Mouse (Mus musculus): ENCODE data around the gene Uox.

Uox gene

GRCm38 (mm10) chr3:146570148-146570782 lies at the start of gene Uox:
Gene Uox (plus strand): TSS chr3:146570426.
- no peak for DNase-seq (ENCODE audit: low spot score)

DNA sequence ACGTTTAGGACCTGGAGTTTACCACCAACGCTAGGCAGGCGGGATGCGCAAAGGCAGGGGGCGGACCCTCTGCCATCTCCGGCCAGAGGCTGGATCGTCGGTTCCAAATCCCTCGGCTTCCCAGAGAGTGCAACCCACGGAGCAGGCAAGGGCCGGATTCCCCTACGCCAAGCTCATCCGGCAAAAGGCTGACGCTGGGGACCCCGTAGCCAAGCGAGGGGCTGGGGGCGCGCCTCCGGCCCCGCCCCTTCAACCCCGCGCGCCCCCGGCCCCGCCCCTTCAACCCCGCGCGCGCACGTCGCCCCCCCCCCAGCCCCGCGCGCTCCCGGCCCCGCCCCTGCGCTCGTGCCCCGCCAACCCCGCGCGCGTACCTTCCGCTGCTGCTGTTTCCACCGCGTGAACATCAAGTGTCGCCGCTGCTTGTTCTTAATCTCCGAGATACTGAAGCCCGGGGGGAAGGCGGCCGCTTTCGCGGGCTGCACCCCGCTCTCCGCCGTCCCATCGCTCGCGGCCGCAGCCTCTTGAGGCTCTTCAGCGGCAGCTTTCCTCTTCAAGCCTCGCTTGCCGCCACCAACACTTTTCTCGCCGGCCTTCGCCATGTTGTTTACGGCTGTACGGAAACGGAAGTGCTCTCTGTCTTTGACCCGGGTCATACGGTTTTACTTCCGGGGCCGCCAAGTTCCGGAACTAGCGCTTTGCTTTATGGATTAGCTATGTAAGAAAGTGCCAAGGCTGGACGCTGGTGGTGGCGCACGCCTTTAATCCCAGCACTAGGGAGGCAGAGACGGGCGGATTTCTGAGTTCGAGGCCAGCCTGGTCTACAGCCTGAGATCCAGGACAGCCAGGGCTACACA lies 49.2 kb upstream of the Uox start, which contains the start of gene Rpf1:
TSS of gene Rpf1 (minus strand) at position 632 of the 854 bp plus-strand sequence.
- peak; percentile 91 for DNase-seq (ENCODE audit: low spot score)

DNA sequence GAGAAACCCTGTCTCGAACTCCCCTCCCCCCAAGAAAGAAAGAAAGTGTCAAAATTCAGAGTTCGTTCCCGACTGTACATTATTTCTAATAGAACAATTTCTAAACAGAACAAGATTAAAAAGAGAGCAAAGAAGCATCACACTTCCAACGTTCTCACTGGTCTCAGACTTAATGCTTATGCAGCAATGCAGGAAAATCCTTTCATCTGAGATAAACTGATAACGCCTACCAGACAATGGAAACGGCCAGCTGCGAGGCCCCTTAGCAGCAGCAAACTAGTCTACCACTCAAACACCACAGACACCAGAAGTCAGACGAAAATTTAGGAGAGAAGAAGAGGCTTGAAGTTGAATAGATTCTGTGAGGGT lies 48.6 kb upstream of the Uox start:
- DNase-seq (ENCODE audit: low spot score), result no peak

DNA sequence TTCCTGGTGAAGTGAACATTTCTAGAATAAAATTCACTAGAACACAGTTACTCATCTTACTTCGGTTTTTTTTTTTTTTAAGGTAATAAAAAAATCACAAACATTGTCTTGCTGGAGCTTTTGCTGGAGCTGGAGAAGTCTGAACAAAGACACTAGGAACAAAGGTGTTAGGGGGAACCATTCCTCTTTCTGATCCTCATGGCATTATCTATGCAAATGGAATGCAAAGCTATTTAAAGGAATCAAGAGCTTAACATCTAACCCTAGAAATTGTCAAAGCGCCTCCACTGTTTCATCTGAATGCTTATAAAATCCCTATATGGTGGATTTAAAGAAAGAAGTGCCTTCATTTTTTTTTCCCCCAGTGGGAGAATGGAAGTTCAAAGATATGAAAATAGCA lies 41.9 kb upstream of the Uox start:
- no peak for DNase-seq (ENCODE audit: low spot score)

GRCm38 (mm10) chr3:146534986-146535385 lies 35.2 kb upstream of the Uox start:
- no peak for DNase-seq (ENCODE audit: low spot score)

- DNase-seq (ENCODE audit: low spot score), result no peak
Measured at GRCm38 (mm10) chr3:146540521-146541273, 29.5 kb upstream of the Uox start.

DNA sequence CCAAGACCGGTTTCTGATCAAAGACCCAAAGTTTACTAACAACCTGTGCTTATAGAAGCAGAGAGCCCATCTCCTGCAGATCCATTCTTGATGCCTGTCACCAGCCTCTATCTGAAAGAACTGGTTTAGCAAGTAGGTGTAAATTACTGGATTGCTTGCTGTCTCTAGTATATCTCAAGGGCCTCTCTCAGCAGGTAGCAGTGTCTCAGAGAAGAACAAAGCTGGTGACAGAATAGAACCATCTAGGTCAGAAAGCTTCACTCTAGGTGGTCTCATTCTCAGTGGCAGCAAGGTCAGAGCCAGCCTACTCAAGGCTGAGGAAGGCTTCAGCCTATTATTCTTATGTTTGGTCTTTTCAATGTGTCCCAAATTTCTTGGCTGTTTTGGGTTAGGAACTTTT lies 26.6 kb upstream of the Uox start:
- DNase-seq (ENCODE audit: low spot score), result no peak

- DNase-seq (ENCODE audit: low spot score), result no peak
Measured at GRCm38 (mm10) chr3:146554816-146555215, 15.4 kb upstream of the Uox start.

GRCm38 (mm10) chr3:146556567-146556966 lies 13.7 kb upstream of the Uox start:
- DNase-seq (ENCODE audit: low spot score), result no peak

DNA sequence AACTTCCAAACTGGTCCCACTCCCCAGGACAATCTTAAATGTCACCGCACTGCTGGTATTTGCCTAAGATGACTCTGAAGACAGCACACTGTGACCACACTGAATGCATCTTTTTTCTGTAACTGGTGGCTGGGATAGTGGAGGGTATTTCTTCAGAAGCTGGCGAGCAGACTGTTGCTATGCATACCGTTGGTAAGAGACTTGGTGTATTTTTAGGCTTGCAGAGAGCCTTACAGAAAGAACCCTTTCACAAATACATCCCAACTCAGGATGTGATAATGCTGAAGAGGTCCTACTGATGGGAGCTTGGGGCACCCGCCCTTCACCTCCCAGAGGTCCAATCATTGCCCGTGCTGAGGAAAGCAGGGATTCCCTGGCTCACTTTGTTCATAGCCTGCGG lies 12.7 kb upstream of the Uox start:
- DNase-seq (ENCODE audit: low spot score), result no peak

DNA sequence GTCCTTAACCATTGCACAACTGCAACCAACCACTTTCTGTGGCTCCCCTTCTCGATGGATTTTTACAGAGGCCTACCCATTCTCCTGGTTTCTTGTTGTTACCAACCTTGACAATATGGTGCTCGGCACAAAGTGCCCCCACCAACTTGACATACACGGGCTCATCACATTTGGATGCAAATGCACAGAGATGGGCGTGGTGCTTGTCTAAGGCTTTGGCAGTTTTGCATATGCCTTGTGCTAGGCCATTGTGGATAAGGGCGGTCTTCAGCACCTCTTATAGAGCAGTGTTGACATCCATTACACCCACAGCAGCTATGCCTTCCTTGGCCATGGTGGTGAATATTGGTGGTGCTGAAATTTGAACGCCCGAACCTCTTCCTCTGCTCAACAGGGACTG lies 7.3 kb upstream of the Uox start:
- DNase-seq (ENCODE audit: low spot score), result no peak

- peak; percentile 12 for DNase-seq (ENCODE audit: low spot score)
Measured at GRCm38 (mm10) chr3:146564268-146565064, 5.8 kb upstream of the Uox start.

DNA sequence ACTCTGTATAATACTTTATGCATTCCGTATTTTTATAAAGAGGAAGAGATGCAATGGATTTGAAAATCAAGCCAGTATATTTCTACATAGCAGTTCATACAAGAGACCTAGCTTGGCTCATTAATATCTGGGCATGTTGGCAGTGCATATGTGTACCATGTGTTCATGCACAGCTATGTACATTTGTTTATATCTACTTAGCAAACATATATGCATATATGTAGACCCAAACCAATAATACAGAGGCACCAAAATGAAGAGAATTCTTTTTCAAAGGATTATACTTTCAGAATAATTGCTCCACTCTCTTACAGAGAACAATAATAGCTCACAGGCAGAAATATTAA lies 5.2 kb upstream of the Uox start:
- DNase-seq (ENCODE audit: low spot score), result no peak

DNA sequence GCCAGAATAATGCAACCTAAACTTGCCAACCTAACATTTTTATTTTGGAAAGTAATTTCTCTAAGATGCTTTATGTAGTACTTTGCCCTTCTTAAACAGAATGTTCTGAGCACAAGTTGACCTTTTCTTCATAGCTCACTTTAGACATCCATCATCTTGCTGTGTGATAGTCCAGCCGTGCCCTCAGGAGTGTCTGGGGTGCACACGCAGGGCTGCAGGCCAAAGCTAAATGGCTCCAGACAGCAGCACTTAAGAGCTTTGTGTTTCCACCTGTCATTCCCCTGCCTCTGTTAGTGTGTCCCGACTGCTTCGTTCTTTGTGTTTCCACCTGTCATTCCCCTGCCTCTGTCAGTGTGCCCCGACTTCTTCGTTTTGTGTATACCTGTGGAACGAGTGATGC lies 2.9 kb upstream of the Uox start:
- DNase-seq (ENCODE audit: low spot score), result no peak

GRCm38 (mm10) chr3:146567884-146568530 lies 2.2 kb upstream of the Uox start:
- DNase-seq (ENCODE audit: low spot score), result peak; percentile 12

DNA sequence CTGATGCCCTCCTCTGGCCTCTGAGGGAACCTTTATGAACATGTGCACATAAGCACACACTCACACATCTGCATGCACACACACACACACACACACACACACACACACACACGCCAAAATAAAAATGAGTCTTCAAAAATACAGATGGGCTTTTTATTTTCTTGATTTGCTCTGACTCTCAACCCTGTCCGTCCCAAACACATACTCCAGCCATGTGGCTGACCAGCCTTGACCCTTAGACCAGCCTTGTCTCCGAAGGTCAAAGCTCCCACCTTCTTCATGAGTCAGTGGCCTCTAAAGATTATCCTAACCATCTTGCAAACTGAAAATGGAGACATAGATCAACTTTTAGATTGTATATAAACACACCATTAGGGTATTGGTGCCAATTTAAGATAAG lies 632 bp upstream of the Uox start:
- DNase-seq (ENCODE audit: low spot score), result no peak

GRCm38 (mm10) chr3:146570939-146571338 lies 713 bp downstream of the Uox start:
- no peak for DNase-seq (ENCODE audit: low spot score)

DNA sequence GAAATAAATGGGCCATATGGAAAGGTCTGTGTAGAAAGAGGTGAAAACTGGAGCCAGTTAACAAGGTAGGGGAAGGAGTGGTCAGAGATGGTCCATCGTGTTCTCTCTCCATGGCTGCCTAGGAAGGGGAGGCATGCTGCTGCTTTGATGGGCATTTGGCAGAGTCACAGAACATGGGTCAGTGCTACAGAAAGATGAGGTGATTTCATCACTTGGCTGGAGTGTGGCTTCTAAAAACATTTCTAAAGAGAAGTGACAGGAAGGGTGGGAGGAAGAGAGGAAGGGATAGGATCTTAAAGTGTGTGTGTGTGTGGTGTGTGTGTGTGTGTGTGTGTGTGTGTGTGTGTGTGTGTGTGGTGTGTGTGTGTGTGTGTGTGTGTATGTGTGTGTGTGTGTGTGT lies 1.1 kb downstream of the Uox start:
- DNase-seq (ENCODE audit: low spot score), result no peak

- DNase-seq (ENCODE audit: low spot score), result no peak
Measured at GRCm38 (mm10) chr3:146577591-146577990, 7.4 kb downstream of the Uox start.

DNA sequence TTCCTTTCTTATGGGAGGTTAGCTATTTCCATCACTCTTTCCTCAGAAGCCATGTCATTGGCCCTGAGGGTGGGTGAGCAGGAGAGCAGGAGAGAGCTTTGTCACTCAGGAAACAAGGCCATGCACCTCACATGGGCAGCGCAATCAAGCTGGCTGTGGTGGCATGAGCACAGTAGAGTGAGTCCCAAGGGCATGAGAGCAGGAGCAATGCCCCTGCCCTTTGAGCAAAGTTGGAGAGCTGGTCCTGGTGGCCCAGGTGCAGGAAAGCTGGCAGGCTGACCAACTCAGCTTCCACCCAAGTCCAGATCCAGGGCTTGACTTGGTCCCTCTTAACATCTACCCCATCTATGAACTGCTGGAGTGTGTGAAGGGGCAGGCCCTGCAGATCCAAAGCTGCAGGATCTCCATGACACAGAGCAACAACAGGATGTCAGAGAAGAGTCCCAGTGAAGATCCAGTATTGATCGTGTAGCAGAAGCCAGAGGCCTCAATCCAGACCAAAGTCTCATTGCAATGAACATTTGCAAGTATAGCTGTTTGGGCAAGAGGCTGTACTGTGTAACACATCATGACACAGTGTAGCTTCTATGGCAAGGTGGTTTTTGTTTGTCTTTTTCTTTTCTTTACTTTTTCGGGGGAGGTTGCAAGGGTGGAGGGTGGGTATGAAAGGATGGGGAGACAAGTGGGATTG lies 10.0 kb downstream of the Uox start:
- DNase-seq (ENCODE audit: low spot score), result no peak

DNA sequence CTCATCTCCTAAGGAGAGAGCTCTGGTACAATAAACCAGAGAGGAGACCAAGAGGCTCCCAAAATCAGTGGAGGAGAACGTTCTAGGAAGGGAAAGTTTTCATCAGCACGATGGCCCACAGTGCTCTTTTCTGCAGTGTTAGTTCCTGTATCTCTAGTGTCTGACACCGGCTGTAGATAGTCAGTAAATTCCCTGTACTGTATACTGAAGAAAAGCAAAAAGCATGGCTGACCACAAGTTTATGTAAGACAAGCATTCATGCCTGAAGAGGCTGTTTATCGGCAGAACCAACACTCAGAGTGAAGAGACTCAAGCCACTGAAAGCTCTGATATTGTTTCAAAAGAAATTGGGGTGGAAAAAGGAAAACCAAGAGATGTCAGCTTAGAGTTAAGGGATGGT lies 13.3 kb downstream of the Uox start:
- DNase-seq (ENCODE audit: low spot score), result no peak
